Mouse (Mus musculus) heart, embryonic 16.5 days (tissue): ENCODE data around the gene Phpt1. TPM values are rescaled to one million over a fixed set of nuclear protein-coding genes. Genes with fewer than 3 reads are reported as not detected.

ENCODE experiments used
- ATAC-seq: fragments of 200-750 bp; cut with Nextera tagmentation; replicated peaks from 2 replicates; pipeline ENCODE4 v1.8.0; 2017; ENCODE audit warnings: moderate number of reproducible peaks; ENCODE audit not compliant: insufficient read depth, low FRiP score; ENCODE audit errors: extremely low read depth
- H3K27ac ChIP-seq: fragments of 300-500 bp; sonication (generic); 2 replicates; pipeline ENCODE4 v1.5.1; 2014; ENCODE audit warnings: mild to moderate bottlenecking, low read length, control low read depth, moderate library complexity
- H3K27me3 ChIP-seq: fragments of 300-500 bp; sonication (generic); 2 replicates; pipeline ENCODE4 v1.6.1; 2014; ENCODE audit warnings: low read length, mixed read lengths; ENCODE audit not compliant: control insufficient read depth, insufficient read depth
- H3K36me3 ChIP-seq: fragments of 300-500 bp; sonication (generic); 2 replicates; pipeline ENCODE4 v1.6.1; 2014; ENCODE audit not compliant: control insufficient read depth, insufficient read depth
- H3K4me1 ChIP-seq: fragments of 300-500 bp; sonication (generic); 2 replicates; pipeline ENCODE4 v1.6.1; 2014; ENCODE audit warnings: low read length, mixed read lengths; ENCODE audit not compliant: control insufficient read depth, insufficient read depth
- H3K4me2 ChIP-seq: fragments of 300-500 bp; sonication (generic); 2 replicates; pipeline ENCODE4 v1.6.1; 2014; ENCODE audit warnings: low read depth, mild to moderate bottlenecking, control low read depth, low read length
- H3K4me3 ChIP-seq: fragments of 300-500 bp; sonication (generic); 2 replicates; pipeline ENCODE4 v1.5.1; 2014; ENCODE audit warnings: mild to moderate bottlenecking, control low read depth, low read length
- H3K9ac ChIP-seq: fragments of 300-500 bp; sonication (generic); 2 replicates; pipeline ENCODE4 v1.6.1; 2014; ENCODE audit warnings: low read length, control low read depth
- H3K9me3 ChIP-seq: fragments of 300-500 bp; sonication (generic); replicated peaks from 2 replicates; pipeline ENCODE4 v1.6.1; 2016; ENCODE audit warnings: low read length; ENCODE audit not compliant: control insufficient read depth
- WGBS: fragments of 180-500 bp; shearing (Covaris S2); extraction: QIAGEN DNeasy Blood & Tissue Kit; methylation state at CpG from one replicate; pipeline ENCODE4 v1.1.7; 2014; 5-methylcytosine and 5-hydroxymethylcytosine counted together
- polyA plus RNA-seq: library from polyadenylated mRNA; unstranded; fragments of >200 nt; fragmentation: Nextera tagmentation; extraction: Ambion mirVana; gene quantifications from 2 replicates; pipeline ENCODE4 v1.2.1, GENCODE M21; 2015

The Phpt1 gene
- polyA plus RNA-seq, 1 experiment from 2014 or later = 180 TPM

DNA sequence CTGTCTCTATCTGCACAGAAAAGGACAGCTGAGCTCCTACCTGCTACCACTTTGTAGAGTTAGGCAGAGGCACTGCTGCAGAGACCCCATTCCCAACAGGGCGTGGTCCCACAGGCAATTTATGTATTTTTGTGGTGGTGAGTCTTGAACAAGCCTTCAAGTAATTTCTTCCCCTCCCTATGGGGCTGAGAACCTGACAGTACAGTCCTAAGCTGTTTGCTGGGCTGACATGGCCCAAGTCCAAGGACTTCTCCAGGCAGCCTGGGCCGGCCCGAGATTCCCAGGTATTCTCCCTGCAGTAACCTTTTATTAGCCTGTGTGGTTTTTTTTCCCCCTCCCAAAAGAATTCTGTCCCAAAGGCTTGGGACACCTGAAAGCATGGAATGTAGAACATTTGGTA lies 9.1 kb upstream of the Phpt1 start:
- H3K27ac ChIP-seq = no peak overlapping the region
- peaks cover 14% of the 10 kb centered on the region for H3K36me3 ChIP-seq
- peaks cover 35% of the 10 kb centered on the region for H3K4me1 ChIP-seq
- H3K4me2 ChIP-seq = no peak overlapping the region
- no peak overlapping the region for H3K4me3 ChIP-seq
- no peaks in the 10 kb centered on the region for H3K9me3 ChIP-seq
- peaks cover 18% of the 10 kb centered on the region for H3K27me3 ChIP-seq
- ATAC-seq = no peak
- 76% methylated on average over 3 of the region's 3 CpGs for WGBS
- H3K9ac ChIP-seq = no peak overlapping the region

- Histone ChIP-seq H3K4me1 (peaks cover 38% of the 10 kb centered on the region), H3K36me3 (peaks cover 14% of the 10 kb centered on the region), H3K9ac (no peak overlapping the region), H3K27ac (no peak overlapping the region), H3K27me3 (peaks cover 24% of the 10 kb centered on the region), H3K9me3 (no peaks in the 10 kb centered on the region), H3K4me3 (no peak overlapping the region), H3K4me2 (no peak overlapping the region)
- no peak for ATAC-seq
- WGBS = 82% methylated on average over 4 of the region's 4 CpGs
Observed at GRCm38 (mm10) chr2:25583571-25583970, 8.5 kb upstream of the Phpt1 start.

DNA sequence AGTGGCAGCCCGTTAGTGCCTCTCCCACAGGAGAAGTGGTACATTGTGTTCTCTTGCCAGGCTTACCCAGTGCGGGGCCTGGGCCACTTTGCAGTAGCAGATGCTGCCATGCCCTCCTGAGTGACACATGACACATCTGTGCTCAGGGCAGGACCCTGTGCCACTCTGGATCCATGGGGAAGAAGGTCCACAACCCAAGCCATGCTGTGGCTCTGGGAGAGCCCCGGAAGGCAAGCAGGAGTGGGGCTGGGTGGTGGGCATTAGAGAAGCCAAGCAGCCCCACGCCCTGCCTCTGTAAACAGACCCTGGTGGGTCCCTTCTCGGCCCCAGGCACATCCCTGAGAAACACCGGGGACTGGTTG lies 8.1 kb upstream of the Phpt1 start:
- Histone ChIP-seq H3K27ac (no peak overlapping the region), H3K36me3 (peaks cover 12% of the 10 kb centered on the region), H3K4me2 (no peak overlapping the region), H3K4me1 (peaks cover 38% of the 10 kb centered on the region), H3K9ac (no peak overlapping the region), H3K4me3 (no peak overlapping the region), H3K27me3 (peaks cover 29% of the 10 kb centered on the region), H3K9me3 (no peaks in the 10 kb centered on the region)
- WGBS = 87% methylated on average over 6 of the region's 6 CpGs
- ATAC-seq = no peak

DNA sequence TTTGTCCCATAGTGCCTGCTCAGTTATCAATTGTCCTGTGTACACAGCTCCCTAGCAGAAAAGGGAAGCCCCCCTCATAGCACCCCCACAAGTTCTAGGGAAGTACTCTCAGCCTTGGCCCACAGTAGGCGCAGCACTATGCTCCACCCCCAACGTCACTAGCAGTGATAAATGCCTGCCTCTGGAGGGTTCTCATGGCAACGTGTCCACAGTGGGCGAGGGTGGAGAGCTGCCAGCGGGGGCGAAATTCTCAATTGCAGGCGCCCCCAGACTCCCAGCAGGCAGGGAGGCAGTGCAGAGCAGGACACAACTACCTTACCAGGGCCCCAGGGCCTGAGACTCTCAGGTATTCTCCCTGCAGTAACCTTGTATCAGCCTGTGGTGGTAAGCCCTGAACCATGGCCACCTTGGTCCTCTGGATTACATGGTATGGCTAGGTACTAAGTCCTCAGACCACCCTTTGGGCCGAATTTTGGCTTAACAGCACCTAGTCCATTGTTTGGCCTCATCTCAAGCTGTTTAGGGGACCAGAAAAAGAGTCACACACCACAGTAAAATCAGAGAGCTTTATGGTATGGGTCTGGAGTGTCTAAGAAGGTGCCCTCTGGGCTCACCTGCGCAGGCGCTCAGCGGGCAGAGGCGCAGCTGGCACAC lies 7.6 kb upstream of the Phpt1 start:
- no peak overlapping the region for H3K4me3 ChIP-seq
- no peak overlapping the region for H3K27ac ChIP-seq
- no peak for ATAC-seq
- H3K36me3 ChIP-seq = peaks cover 12% of the 10 kb centered on the region
- no peaks in the 10 kb centered on the region for H3K9me3 ChIP-seq
- H3K9ac ChIP-seq = no peak overlapping the region
- no peak overlapping the region for H3K4me2 ChIP-seq
- WGBS = 47% methylated on average over 12 of the region's 12 CpGs
- peaks cover 34% of the 10 kb centered on the region for H3K27me3 ChIP-seq
- H3K4me1 ChIP-seq = peaks cover 41% of the 10 kb centered on the region

DNA sequence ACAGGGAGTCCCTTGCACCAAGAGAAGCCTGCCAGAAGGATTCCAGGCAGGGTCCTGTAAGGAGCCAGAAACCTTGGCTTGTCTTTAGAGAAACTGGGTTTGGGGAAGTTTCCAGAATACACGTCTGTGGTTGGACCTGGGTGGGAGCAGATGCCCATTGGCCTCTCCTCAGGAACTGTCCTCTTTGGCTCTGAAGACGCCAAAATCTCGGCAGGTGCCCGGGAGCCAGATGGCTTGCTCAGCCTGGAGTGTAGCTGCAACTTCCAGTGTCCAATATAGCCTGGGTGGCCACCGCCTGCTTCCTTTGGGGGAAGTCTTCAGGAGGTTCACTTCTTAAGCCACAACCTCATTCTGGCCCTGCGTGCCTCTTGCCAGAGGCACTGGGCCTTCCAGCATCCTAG lies 6.9 kb upstream of the Phpt1 start:
- Histone ChIP-seq H3K4me2 (peak overlapping the region; percentile 3; the same call in 1 of the 2 replicates), H3K27ac (no peak overlapping the region), H3K4me1 (peaks cover 39% of the 10 kb centered on the region), H3K9me3 (no peaks in the 10 kb centered on the region), H3K36me3 (peaks cover 12% of the 10 kb centered on the region), H3K27me3 (peaks cover 41% of the 10 kb centered on the region), H3K9ac (no peak overlapping the region), H3K4me3 (no peak overlapping the region)
- ATAC-seq = no peak
- WGBS = 25% methylated on average over 6 of the region's 6 CpGs

DNA sequence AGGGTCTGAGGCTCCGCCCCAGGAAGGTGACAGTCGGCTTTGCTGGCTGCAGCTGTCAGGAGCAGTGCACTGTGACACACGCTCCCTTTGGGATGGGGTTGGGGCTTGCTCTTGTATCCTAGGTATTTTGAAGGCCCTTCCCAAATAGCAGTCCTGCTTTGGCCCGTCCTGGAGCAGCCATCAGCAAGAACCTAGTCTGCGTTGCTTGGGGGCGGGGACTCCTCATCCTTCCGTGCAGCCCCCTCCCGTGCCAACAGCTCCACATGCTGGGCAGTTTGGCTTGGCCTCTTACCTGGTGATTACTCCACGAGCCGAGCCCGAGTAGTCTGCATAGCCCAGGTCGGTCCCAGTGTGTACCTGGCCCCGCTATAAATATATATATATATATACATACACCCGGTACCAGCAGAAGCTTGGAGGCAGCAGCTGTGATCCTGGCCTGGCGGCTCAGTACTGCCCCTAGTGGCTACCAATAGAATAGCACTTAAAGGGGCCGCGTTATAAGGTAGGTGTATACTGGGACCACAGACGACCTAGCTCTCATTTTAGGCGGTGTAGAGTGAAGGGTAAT lies 6.4 kb upstream of the Phpt1 start, which contains the start of gene Ajm1:
Gene Ajm1 (minus strand): TSS at position 464 of the 571 bp plus-strand sequence.
- Histone ChIP-seq H3K4me3 (peak within 1 kb of the TSS; percentile 46), H3K4me1 (peaks cover 36% of the 10 kb centered on the region), H3K4me2 (peak within 1 kb of the TSS; percentile 78), H3K36me3 (peaks cover 9% of the 10 kb centered on the region), H3K9me3 (no peaks in the 10 kb centered on the region), H3K27me3 (peaks cover 46% of the 10 kb centered on the region), H3K27ac (no peak within 1 kb of the TSS), H3K9ac (peak within 1 kb of the TSS; percentile 48; the same call in 1 of the 2 replicates)
- 5% methylated on average over 19 of the region's 19 CpGs for WGBS
- peak; percentile 73 for ATAC-seq

DNA sequence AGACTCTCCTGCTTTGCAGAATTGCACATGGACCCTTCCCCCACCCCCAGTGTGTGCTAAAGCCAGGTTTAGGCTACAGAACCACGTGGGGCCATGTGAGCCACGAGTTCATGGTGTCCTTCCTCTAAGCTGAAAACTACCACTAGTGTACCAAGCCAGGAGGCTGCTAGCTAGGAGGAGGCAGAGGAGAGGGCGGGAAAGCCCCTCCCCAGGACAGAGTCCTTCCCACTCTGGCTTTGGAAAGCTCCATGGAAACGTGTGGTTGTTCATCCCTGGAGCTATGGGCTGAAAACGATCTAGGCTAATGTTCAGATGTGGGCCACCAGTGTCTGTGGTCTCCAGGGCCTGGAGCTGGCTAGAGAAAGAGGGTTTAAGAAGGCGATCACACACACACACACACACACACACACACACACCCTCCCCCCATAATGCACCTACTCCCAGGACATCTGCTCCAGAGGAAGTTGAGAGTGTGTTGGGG lies 5.6 kb upstream of the Phpt1 start:
- no peak overlapping the region for H3K9ac ChIP-seq
- H3K4me2 ChIP-seq = no peak overlapping the region
- ATAC-seq = no peak
- H3K27ac ChIP-seq = no peak overlapping the region
- peaks cover 9% of the 10 kb centered on the region for H3K36me3 ChIP-seq
- peaks cover 49% of the 10 kb centered on the region for H3K27me3 ChIP-seq
- H3K4me1 ChIP-seq = peaks cover 38% of the 10 kb centered on the region
- no peaks in the 10 kb centered on the region for H3K9me3 ChIP-seq
- H3K4me3 ChIP-seq = no peak overlapping the region
- 51% methylated on average over 6 of the region's 6 CpGs for WGBS

DNA sequence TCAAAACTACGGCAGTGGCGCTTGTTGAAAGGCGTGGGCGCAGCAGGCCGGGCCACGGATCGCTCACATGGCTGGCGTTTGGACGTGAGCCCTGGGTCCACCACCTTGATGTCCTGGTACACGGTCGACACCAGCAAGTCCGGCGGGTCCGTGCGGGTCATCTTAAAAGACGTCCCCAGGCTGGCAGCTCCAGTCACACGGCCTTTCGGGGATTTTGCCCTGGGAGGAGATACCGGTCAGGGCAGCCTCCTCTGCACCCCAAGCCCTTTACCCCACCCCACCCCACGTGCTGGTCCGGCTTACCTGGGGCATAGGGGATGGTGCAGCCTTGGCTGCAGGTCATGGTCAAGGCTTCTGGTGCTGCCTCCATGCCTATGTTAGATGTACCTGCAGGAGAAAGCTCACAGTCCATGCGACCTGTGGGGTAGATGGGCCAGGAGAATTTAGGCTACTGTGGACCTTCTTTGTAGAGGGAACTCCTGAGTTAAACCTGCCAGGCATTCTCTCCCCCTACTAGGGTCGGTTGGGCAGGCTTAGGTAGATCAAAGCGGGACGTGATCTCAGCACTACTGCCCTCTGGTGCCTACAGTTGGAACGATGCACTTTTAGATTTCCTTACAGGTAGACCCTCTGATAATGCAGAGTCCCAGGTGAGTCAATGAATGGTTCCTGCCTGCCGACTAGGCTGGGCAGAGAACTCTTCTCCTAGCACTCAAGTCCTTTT lies 4.9 kb upstream of the Phpt1 start:
- WGBS = 3% methylated on average over 27 of the region's 27 CpGs
- no peak overlapping the region for H3K27ac ChIP-seq
- H3K4me1 ChIP-seq = peaks cover 42% of the 10 kb centered on the region
- no peak for ATAC-seq
- H3K27me3 ChIP-seq = peaks cover 49% of the 10 kb centered on the region
- no peaks in the 10 kb centered on the region for H3K9me3 ChIP-seq
- H3K9ac ChIP-seq = no peak overlapping the region
- H3K36me3 ChIP-seq = peaks cover 5% of the 10 kb centered on the region
- peak overlapping the region; percentile 51 for H3K4me2 ChIP-seq
- H3K4me3 ChIP-seq = peak overlapping the region; percentile 37
